8 mouse cellular contexts compared by ENCODE assay signal in genomic region chr8:9769061-9769460, GRCm38 (mm10). TPM values are rescaled to one million over a fixed set of nuclear protein-coding genes. Genes with fewer than 3 reads are reported as not detected.
A peak's percentile ranks its signal among the peaks of the same experiment; 100 is the strongest.
DNase-seq lines count a peak whose midpoint lies in the region; ATAC-seq and TF ChIP-seq lines count a peak whose summit lies in the region.

No protein-coding gene starts in this region.

- H3K4me1 ChIP-seq in embryonic facial prominence, embryonic 15.5 days, result peaks cover 24% of the 10 kb centered on the region
- peaks cover 37% of the 10 kb centered on the region for H3K4me1 ChIP-seq in hindbrain, embryonic 13.5 days (replicated peaks)
- H3K4me1 ChIP-seq in liver, embryonic 14.5 days (replicated peaks; ENCODE audit: control insufficient read depth in 2 of 2, insufficient read depth in 2 of 2, low read length in 1 of 2), result no peaks in the 10 kb centered on the region
- peaks cover 37% of the 10 kb centered on the region for H3K4me1 ChIP-seq in neural tube, embryonic 13.5 days (replicated peaks)

- no peak for TF ChIP-seq CTCF in liver, embryonic 14.5 days (IDR thresholded peaks at IDR 0.05; ENCODE audit: low read depth)

- ATAC-seq in embryonic facial prominence, embryonic 15.5 days (ENCODE audit: insufficient number of reproducible peaks, low FRiP score, low TSS enrichment, low read depth), result peak; percentile 57; the same call in 1 of the 2 replicates
- ATAC-seq in hindbrain, embryonic 13.5 days (ENCODE audit: low FRiP score), result no peak
- no peak for ATAC-seq in liver, embryonic 14.5 days (ENCODE audit: insufficient read depth)
- no peak for ATAC-seq in neural tube, embryonic 13.5 days (ENCODE audit: low read depth)

- no peaks in the 10 kb centered on the region for H3K9me3 ChIP-seq in embryonic facial prominence, embryonic 15.5 days (replicated peaks)
- no peaks in the 10 kb centered on the region for H3K9me3 ChIP-seq in hindbrain, embryonic 13.5 days
- no peaks in the 10 kb centered on the region for H3K9me3 ChIP-seq in liver, embryonic 14.5 days (ENCODE audit: control insufficient read depth, low read length)
- H3K9me3 ChIP-seq in neural tube, embryonic 13.5 days, result no peaks in the 10 kb centered on the region

- WGBS in embryonic facial prominence, embryonic 15.5 days, result 32% methylated on average over 6 of the region's 6 CpGs
- 40% methylated on average over 6 of the region's 6 CpGs for WGBS in hindbrain, embryonic 13.5 days
- 19% methylated on average over 6 of the region's 6 CpGs for WGBS in liver, embryonic 14.5 days (ENCODE audit: insufficient replicate concordance)
- 31% methylated on average over 6 of the region's 6 CpGs for WGBS in neural tube, embryonic 13.5 days

- no peaks in the 10 kb centered on the region for H3K36me3 ChIP-seq in embryonic facial prominence, embryonic 15.5 days
- H3K36me3 ChIP-seq in hindbrain, embryonic 13.5 days, result no peaks in the 10 kb centered on the region
- H3K36me3 ChIP-seq in liver, embryonic 14.5 days (replicated peaks; ENCODE audit: control insufficient read depth, insufficient read depth, low read depth), result no peaks in the 10 kb centered on the region
- H3K36me3 ChIP-seq in neural tube, embryonic 13.5 days, result no peaks in the 10 kb centered on the region

- H3K4me3 ChIP-seq in embryonic facial prominence, embryonic 15.5 days (replicated peaks), result no peak overlapping the region
- H3K4me3 ChIP-seq in hindbrain, embryonic 13.5 days, result peak overlapping the region; percentile 81
- no peak overlapping the region for H3K4me3 ChIP-seq in liver, embryonic 14.5 days (ENCODE audit: insufficient read depth in 1 of 2, low read depth in 2 of 2, low read length in 2 of 2)
- peak overlapping the region; percentile 76 for H3K4me3 ChIP-seq in neural tube, embryonic 13.5 days

- no peak overlapping the region for H3K27ac ChIP-seq in embryonic facial prominence, embryonic 15.5 days (replicated peaks)
- H3K27ac ChIP-seq in hindbrain, embryonic 13.5 days, result no peak overlapping the region
- no peak overlapping the region for H3K27ac ChIP-seq in liver, embryonic 14.5 days
- no peak overlapping the region for H3K27ac ChIP-seq in neural tube, embryonic 13.5 days (replicated peaks)

- no peak overlapping the region for H3K9ac ChIP-seq in embryonic facial prominence, embryonic 15.5 days
- H3K9ac ChIP-seq in hindbrain, embryonic 13.5 days, result peak overlapping the region; percentile 87
- no peak overlapping the region for H3K9ac ChIP-seq in liver, embryonic 14.5 days (replicated peaks)
- H3K9ac ChIP-seq in neural tube, embryonic 13.5 days, result peak overlapping the region; percentile 91; the same call in 1 of the 2 replicates

- peak; percentile 37 to 54 for DNase-seq in layer of hippocampus, postnatal 10 days (ENCODE audit: low spot score in 2 of 2)
- DNase-seq in layer of hippocampus, adult 9-10 months (ENCODE audit: low spot score), result no peak
- DNase-seq in adrenal gland, postnatal 14 days, result peak; percentile 83
- peak; percentile 4 to 11 (median 6) for DNase-seq in liver, embryonic 14.5 days (ENCODE audit: low read depth in 3 of 3, low spot score in 3 of 3)
- DNase-seq in yolk sac, embryonic 10.5 days (ENCODE audit: low spot score), result peak; percentile 63

- H3K4me2 ChIP-seq in embryonic facial prominence, embryonic 15.5 days (replicated peaks), result no peak overlapping the region
- H3K4me2 ChIP-seq in hindbrain, embryonic 13.5 days, result peak overlapping the region; percentile 86
- no peak overlapping the region for H3K4me2 ChIP-seq in liver, embryonic 14.5 days (ENCODE audit: low read depth)
- peak overlapping the region; percentile 87 for H3K4me2 ChIP-seq in neural tube, embryonic 13.5 days

- peaks cover 49% of the 10 kb centered on the region for H3K27me3 ChIP-seq in embryonic facial prominence, embryonic 15.5 days
- peaks cover 4% of the 10 kb centered on the region; the same call in 1 of the 2 replicates for H3K27me3 ChIP-seq in hindbrain, embryonic 13.5 days
- H3K27me3 ChIP-seq in liver, embryonic 14.5 days (ENCODE audit: control insufficient read depth, insufficient read depth, low read length), result peaks cover 35% of the 10 kb centered on the region
- H3K27me3 ChIP-seq in neural tube, embryonic 13.5 days, result peaks cover 14% of the 10 kb centered on the region

- no peak for TF ChIP-seq EP300 in liver, embryonic 14.5 days (IDR thresholded peaks at IDR 0.05; ENCODE audit: low read depth)

RNA-seq across cellular contexts. Expression of gene Fam155a, which starts 1.9 kb away (rescaled TPM):
- total RNA-seq in layer of hippocampus, postnatal 10 days (2021), result 10 to 100 TPM; 85.3 to 94.9 TPM
- 7.4 and 9.3 TPM in 2 replicates for total RNA-seq in adrenal gland, postnatal 14 days (2021)
- 1.1 and 1.2 TPM in 2 replicates for polyA plus RNA-seq in embryonic facial prominence, embryonic 15.5 days (2015; fragmentation: Nextera tagmentation; extraction: Ambion mirVana)
- polyA plus RNA-seq in hindbrain, embryonic 13.5 days (2015; fragmentation: Nextera tagmentation; extraction: Ambion mirVana), result 26.4 and 26.6 TPM in 2 replicates
- polyA plus RNA-seq in liver, embryonic 14.5 days (2012; rRNA removed), result 0.04 and 0.21 TPM in 2 replicates
- 0.10 TPM in 2 replicates for polyA plus RNA-seq in liver, embryonic 14.5 days (2014; fragmentation: Nextera tagmentation; extraction: Ambion mirVana)
- polyA plus RNA-seq in neural tube, embryonic 13.5 days (2015; fragmentation: Nextera tagmentation; extraction: Ambion mirVana), result 18.4 and 19.7 TPM in 2 replicates

Comparison
In these comparisons a context has a peak if more than half of its experiments do, and no peak if none do; other contexts are left out.
1. H3K4me2 ChIP-seq: peak in hindbrain, embryonic 13.5 days (single experiment) and neural tube, embryonic 13.5 days (single experiment); none in embryonic facial prominence, embryonic 15.5 days (single experiment) and liver, embryonic 14.5 days (single experiment).
2. H3K4me3 ChIP-seq: peak in hindbrain, embryonic 13.5 days (single experiment) and neural tube, embryonic 13.5 days (single experiment); none in embryonic facial prominence, embryonic 15.5 days (single experiment) and liver, embryonic 14.5 days (0 of 2).
3. H3K9ac ChIP-seq: peak in hindbrain, embryonic 13.5 days (single experiment) and neural tube, embryonic 13.5 days (single experiment); none in embryonic facial prominence, embryonic 15.5 days (single experiment) and liver, embryonic 14.5 days (single experiment).